Mouse (Mus musculus) C2C12 (cell line): ENCODE data around the gene Gfpt2.

Source experiments
- CEBPB ChIP-seq: IDR thresholded peaks from one replicate; pipeline ENCODE4 v1.6.1; 2011; ENCODE audit warnings: low read depth, mild to moderate bottlenecking, control low read depth, moderate library complexity
- CTCF ChIP-seq: IDR thresholded peaks from one replicate; pipeline ENCODE4 v1.5.1; 2011; ENCODE audit not compliant: control insufficient read depth, insufficient read depth, insufficient read length
- MAX ChIP-seq: IDR thresholded peaks from one replicate; pipeline ENCODE4 v1.6.1; 2011; ENCODE audit warnings: mild to moderate bottlenecking, control low read depth
- MYOD1 ChIP-seq: IDR thresholded peaks from one replicate; pipeline ENCODE4 v1.6.1; 2011; ENCODE audit warnings: low read depth; ENCODE audit not compliant: control insufficient read depth, insufficient read length
- MYOG ChIP-seq: IDR thresholded peaks from one replicate; pipeline ENCODE4 v1.6.1; 2011; ENCODE audit not compliant: control insufficient read depth, insufficient read length; ENCODE audit errors: extremely low read depth
- USF1 ChIP-seq: IDR thresholded peaks from one replicate; pipeline ENCODE4 v1.6.1; 2011; ENCODE audit warnings: low read depth, mild to moderate bottlenecking, control low read depth, moderate library complexity

DNA sequence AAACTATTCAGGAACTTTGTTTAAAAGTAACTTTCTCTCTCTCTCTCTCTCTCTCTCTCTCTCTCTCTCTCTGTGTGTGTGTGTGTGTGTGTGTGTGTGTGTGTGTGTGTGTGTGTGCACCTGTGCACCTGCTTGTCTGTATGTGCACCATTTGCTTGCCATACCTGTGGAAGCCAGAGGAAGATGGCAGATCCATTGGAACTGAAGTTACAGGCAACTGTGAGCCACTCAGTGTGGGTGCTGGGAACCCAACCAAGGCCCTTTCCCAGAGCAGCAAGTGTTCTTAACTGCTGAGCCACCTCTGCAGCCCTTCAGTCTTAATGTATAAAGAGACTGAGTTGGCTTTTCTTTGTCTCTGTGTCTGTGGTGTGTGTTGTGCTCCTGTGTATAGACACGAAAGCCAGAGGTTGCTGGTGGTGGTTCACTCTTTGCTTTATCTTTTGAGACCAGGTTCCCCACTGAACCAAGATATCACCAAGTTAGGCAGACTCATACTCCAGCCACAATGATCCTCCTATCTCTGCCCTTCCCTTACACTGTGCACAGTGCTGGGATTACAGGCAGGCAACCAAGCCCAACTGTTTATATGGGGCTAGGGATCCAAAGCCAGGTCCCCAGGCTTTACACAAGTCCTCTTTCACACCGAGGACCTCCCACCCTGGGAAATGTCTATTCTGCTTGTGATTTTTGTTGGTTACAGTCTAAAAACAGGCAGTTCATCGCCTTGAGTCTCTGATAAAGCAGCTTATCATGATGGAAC, 28.4 kb upstream of the Gfpt2 start:
- TF ChIP-seq CTCF (no peak), MYOD1 (no peak), USF1 (no peak), MYOG (no peak), MAX (no peak), CEBPB (no peak)
